In the genomic region with DNA sequence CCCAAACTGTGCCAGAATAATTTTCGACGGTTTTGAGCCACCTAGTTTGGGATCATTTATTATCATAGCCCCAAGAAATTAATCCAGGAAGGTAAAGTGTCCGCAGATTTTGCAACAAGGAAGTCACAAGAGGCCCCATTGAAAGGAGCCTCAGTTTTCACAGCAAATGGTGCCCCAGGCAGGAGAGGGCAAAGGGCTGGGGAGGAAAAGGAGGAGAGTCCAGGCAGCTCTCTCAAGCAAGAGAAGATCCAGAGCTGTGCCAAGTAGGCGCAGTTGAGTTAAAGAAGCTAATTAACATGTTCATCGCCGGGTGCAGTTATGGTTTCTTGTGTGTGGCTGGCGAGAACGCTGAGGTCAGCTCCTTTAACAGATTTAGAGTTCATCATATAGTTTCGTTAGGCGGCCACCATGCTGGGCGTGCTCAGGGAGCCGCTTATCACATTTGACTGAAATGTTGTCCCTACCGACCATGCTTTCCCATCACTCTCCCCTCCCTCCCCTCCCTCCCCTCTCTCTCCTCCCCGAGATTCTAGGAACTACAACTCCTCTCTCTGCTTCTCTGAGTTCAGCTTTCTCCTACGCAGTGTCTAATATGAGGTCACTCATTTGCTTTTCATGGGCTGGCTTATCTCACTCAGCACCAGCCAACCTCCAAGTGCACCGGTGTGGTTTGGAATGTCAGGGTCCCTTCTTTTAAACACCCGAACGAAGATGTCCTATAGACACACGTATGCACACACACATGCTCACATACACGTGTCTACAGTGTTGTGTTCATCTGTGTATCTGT, we compare ENCODE assay signal across 29 mouse cellular contexts. TPM values are rescaled to one million over a fixed set of nuclear protein-coding genes. Genes with fewer than 3 reads are reported as not detected.
DNase-seq lines count a peak whose midpoint lies in the region; ATAC-seq and TF ChIP-seq lines count a peak whose summit lies in the region.
"Had no signal": no experiment of that assay in that cellular context is flagged by ENCODE, and none has a peak within 500 bp of the region (broad histone marks: within the 10 kb centered on the region; RNA-seq: fewer than 3 reads in every experiment).

No protein-coding gene starts in this region.

- no peaks in the 10 kb centered on the region for H3K9me3 ChIP-seq in forebrain, postnatal 0 days (ENCODE audit: low read length)
- H3K9me3 ChIP-seq in forebrain, embryonic 15.5 days, result no peaks in the 10 kb centered on the region
- H3K9me3 ChIP-seq in heart, embryonic 14.5 days (ENCODE audit: control insufficient read depth, low read length), result no peaks in the 10 kb centered on the region
- H3K9me3 ChIP-seq in intestine, postnatal 0 days (ENCODE audit: control insufficient read depth), result no peaks in the 10 kb centered on the region
- H3K9me3 ChIP-seq in liver, embryonic 12.5 days (replicated peaks), result no peaks in the 10 kb centered on the region
- H3K9me3 ChIP-seq: embryonic facial prominence, embryonic 13.5 days; hindbrain, embryonic 13.5 days; midbrain, embryonic 15.5 days had no signal

- peak; percentile 4 for DNase-seq in forebrain, postnatal 0 days
- no peak for DNase-seq in heart, postnatal 36 days
- no peak for DNase-seq in testis, postnatal 14 days (ENCODE audit: low spot score)
- DNase-seq: adrenal gland, adult 8-10 months; cerebellum, adult 18-20 months; cerebellum, postnatal 14 days; kidney, adult 9 months; kidney, postnatal 14 days; liver, postnatal 0 days had no signal

- no peak overlapping the region for H3K9ac ChIP-seq in forebrain, postnatal 0 days
- no peak overlapping the region for H3K9ac ChIP-seq in forebrain, embryonic 15.5 days (replicated peaks)
- H3K9ac ChIP-seq in heart, embryonic 14.5 days (ENCODE audit: low read length), result no peak overlapping the region
- H3K9ac ChIP-seq in intestine, postnatal 0 days (ENCODE audit: low read depth, low read length), result no peak overlapping the region
- H3K9ac ChIP-seq in liver, embryonic 12.5 days, result no peak overlapping the region
- H3K9ac ChIP-seq: embryonic facial prominence, embryonic 13.5 days; hindbrain, embryonic 13.5 days; liver, postnatal 0 days; midbrain, embryonic 15.5 days had no signal

- no peak for TF ChIP-seq POLR2A in testis, adult 2 months (IDR thresholded peaks at IDR 0.05; ENCODE audit: control insufficient read depth, low read depth, low read length)

- ATAC-seq in forebrain, postnatal 0 days, result no peak
- ATAC-seq in forebrain, embryonic 15.5 days (replicated peaks), result no peak
- ATAC-seq in heart, embryonic 14.5 days (ENCODE audit: insufficient number of reproducible peaks, insufficient read depth, low FRiP score, low read depth), result 0 out of 2 replicates have a peak, but pooled peaks have one; percentile 49
- peak; percentile 73 for ATAC-seq in intestine, postnatal 0 days
- no peak for ATAC-seq in liver, embryonic 12.5 days
- ATAC-seq: inflammation-experienced regulatory T-cells, adult 6 months; liver, postnatal 0 days; lung, postnatal 0 days; midbrain, embryonic 15.5 days had no signal

- TF ChIP-seq CTCF in forebrain, postnatal 0 days (IDR thresholded peaks at IDR 0.05; ENCODE audit: low read depth), result no peak
- TF ChIP-seq CTCF in testis, adult 2 months (IDR thresholded peaks at IDR 0.05; ENCODE audit: control insufficient read depth, insufficient read depth, insufficient replicate concordance, low read depth, low read length), result no peak
- no peak for TF ChIP-seq CTCF in intestine, postnatal 0 days (IDR thresholded peaks at IDR 0.05; ENCODE audit: low read depth)

- intact Hi-C loops in heart, postnatal 36 days (cut with DNase I), result no loop called here

- H3K27me3 ChIP-seq in forebrain, postnatal 0 days (ENCODE audit: insufficient read depth, low read length), result no peaks in the 10 kb centered on the region
- H3K27me3 ChIP-seq in forebrain, embryonic 15.5 days, result no peaks in the 10 kb centered on the region
- no peaks in the 10 kb centered on the region for H3K27me3 ChIP-seq in heart, embryonic 14.5 days (ENCODE audit: control insufficient read depth, insufficient read depth, low read length)
- no peaks in the 10 kb centered on the region for H3K27me3 ChIP-seq in testis, adult 2 months (ENCODE audit: control insufficient read depth, insufficient read depth, low read length)
- H3K27me3 ChIP-seq in intestine, postnatal 0 days (replicated peaks; ENCODE audit: control insufficient read depth, insufficient read depth, low read length), result no peaks in the 10 kb centered on the region
- peaks cover 14% of the 10 kb centered on the region; the same call in 1 of the 2 replicates for H3K27me3 ChIP-seq in liver, embryonic 12.5 days (replicated peaks)
- H3K27me3 ChIP-seq: embryonic facial prominence, embryonic 13.5 days; hindbrain, embryonic 13.5 days; midbrain, embryonic 15.5 days had no signal

- no peak overlapping the region for H3K4me3 ChIP-seq in forebrain, postnatal 0 days (ENCODE audit: low read depth, low read length)
- H3K4me3 ChIP-seq in forebrain, embryonic 15.5 days, result no peak overlapping the region
- H3K4me3 ChIP-seq in heart, embryonic 14.5 days (ENCODE audit: control insufficient read depth in 1 of 2, insufficient read depth in 1 of 2, low read depth in 1 of 2, low read length in 2 of 2), result no peak overlapping the region
- no peak overlapping the region for H3K4me3 ChIP-seq in testis, adult 2 months (ENCODE audit: control insufficient read depth, low read depth, low read length)
- no peak overlapping the region for H3K4me3 ChIP-seq in intestine, postnatal 0 days (ENCODE audit: low read depth, low read length)
- no peak overlapping the region for H3K4me3 ChIP-seq in liver, embryonic 12.5 days
- H3K4me3 ChIP-seq: embryonic facial prominence, embryonic 13.5 days; hindbrain, embryonic 13.5 days; midbrain, embryonic 15.5 days had no signal

- H3K27ac ChIP-seq in forebrain, postnatal 0 days (ENCODE audit: low read depth, low read length), result no peak overlapping the region
- no peak overlapping the region for H3K27ac ChIP-seq in forebrain, embryonic 15.5 days (replicated peaks)
- peak overlapping the region in 1 of 2 experiments; percentile 37; a peak in 1 of 4 replicates for H3K27ac ChIP-seq in heart, embryonic 14.5 days (replicated peaks in 1 of 2; ENCODE audit: control insufficient read depth in 1 of 2, insufficient read depth in 1 of 2, low read depth in 2 of 2, low read length in 2 of 2)
- peak overlapping the region; percentile 33; the same call in 1 of the 2 replicates for H3K27ac ChIP-seq in testis, adult 2 months (ENCODE audit: control insufficient read depth, insufficient read depth, low read depth, low read length)
- no peak overlapping the region for H3K27ac ChIP-seq in intestine, postnatal 0 days (ENCODE audit: low read depth, low read length)
- no peak overlapping the region for H3K27ac ChIP-seq in liver, embryonic 12.5 days
- H3K27ac ChIP-seq: embryonic facial prominence, embryonic 13.5 days; hindbrain, embryonic 13.5 days; macrophage; midbrain, embryonic 15.5 days had no signal

- WGBS in forebrain, postnatal 0 days, result 63% methylated on average over 20 of the region's 20 CpGs
- 64% methylated on average over 20 of the region's 20 CpGs for WGBS in forebrain, embryonic 15.5 days
- WGBS in heart, embryonic 14.5 days, result 31% methylated on average over 20 of the region's 20 CpGs
- 52% methylated on average over 20 of the region's 20 CpGs for WGBS in intestine, postnatal 0 days
- 45% methylated on average over 20 of the region's 20 CpGs for WGBS in liver, embryonic 12.5 days (ENCODE audit: insufficient replicate concordance)

- H3K4me1 ChIP-seq in forebrain, postnatal 0 days (ENCODE audit: insufficient read depth), result 0 out of 2 replicates have a peak, but pooled peaks cover 4% of the 10 kb centered on the region
- peaks cover 10% of the 10 kb centered on the region for H3K4me1 ChIP-seq in forebrain, embryonic 15.5 days
- H3K4me1 ChIP-seq in heart, embryonic 14.5 days (ENCODE audit: control insufficient read depth in 2 of 2, insufficient read depth in 2 of 2, low read length in 2 of 2), result peaks cover 25 to 31% of the 10 kb centered on the region in 2 experiments
- H3K4me1 ChIP-seq in testis, adult 2 months (ENCODE audit: control insufficient read depth, insufficient read depth, low read length), result peaks cover 5% of the 10 kb centered on the region
- H3K4me1 ChIP-seq in intestine, postnatal 0 days (replicated peaks; ENCODE audit: control insufficient read depth, insufficient read depth, low read length), result no peaks in the 10 kb centered on the region
- peaks cover 18% of the 10 kb centered on the region for H3K4me1 ChIP-seq in liver, embryonic 12.5 days

- no peak overlapping the region for H3K4me2 ChIP-seq in forebrain, postnatal 0 days (ENCODE audit: low read depth)
- no peak overlapping the region for H3K4me2 ChIP-seq in forebrain, embryonic 15.5 days (replicated peaks)
- peak overlapping the region; percentile 35 for H3K4me2 ChIP-seq in heart, embryonic 14.5 days (ENCODE audit: low read length)
- H3K4me2 ChIP-seq in intestine, postnatal 0 days (replicated peaks; ENCODE audit: low read depth), result peak overlapping the region; percentile 37
- H3K4me2 ChIP-seq in liver, embryonic 12.5 days, result no peak overlapping the region
- H3K4me2 ChIP-seq: embryonic facial prominence, embryonic 13.5 days; hindbrain, embryonic 13.5 days; midbrain, embryonic 15.5 days had no signal

- H3K36me3 ChIP-seq in forebrain, postnatal 0 days (ENCODE audit: insufficient read depth), result no peaks in the 10 kb centered on the region
- H3K36me3 ChIP-seq in forebrain, embryonic 15.5 days, result no peaks in the 10 kb centered on the region
- H3K36me3 ChIP-seq in heart, embryonic 14.5 days (ENCODE audit: control insufficient read depth, insufficient read depth, low read length), result no peaks in the 10 kb centered on the region
- H3K36me3 ChIP-seq in testis, adult 2 months (ENCODE audit: control insufficient read depth, insufficient read depth, low read length), result no peaks in the 10 kb centered on the region
- no peaks in the 10 kb centered on the region for H3K36me3 ChIP-seq in intestine, postnatal 0 days (ENCODE audit: control insufficient read depth, insufficient read depth)
- no peaks in the 10 kb centered on the region for H3K36me3 ChIP-seq in liver, embryonic 12.5 days
- H3K36me3 ChIP-seq: embryonic facial prominence, embryonic 13.5 days; hindbrain, embryonic 13.5 days; midbrain, embryonic 15.5 days had no signal

RNA-seq across cellular contexts. Expression of gene Mrps6, which starts 35.4 kb away (rescaled TPM):
- 33.6 and 37.0 TPM in 2 replicates for total RNA-seq in forebrain, postnatal 0 days (2014; rRNA removed)
- polyA plus RNA-seq in forebrain, postnatal 0 days (2015; fragmentation: Nextera tagmentation; extraction: Ambion mirVana), result 143 and 157 TPM in 2 replicates
- polyA plus RNA-seq in forebrain, embryonic 15.5 days (2015; fragmentation: Nextera tagmentation; extraction: Ambion mirVana), result 142 and 153 TPM in 2 replicates
- 135 and 149 TPM in 2 replicates for polyA plus RNA-seq in heart, embryonic 14.5 days (2014; fragmentation: Nextera tagmentation; extraction: Ambion mirVana)
- 10 to 100 TPM; 56.9 to 63.0 TPM for total RNA-seq in heart, postnatal 36 days (2021)
- polyA plus RNA-seq in testis, adult 2 months (2012; rRNA removed), result 19.2 and 22.9 TPM in 2 replicates
- 71.4 and 76.6 TPM in 2 replicates for polyA plus RNA-seq in intestine, postnatal 0 days (2015; fragmentation: Nextera tagmentation; extraction: Ambion mirVana)
- polyA plus RNA-seq in liver, embryonic 12.5 days (2016; fragmentation: Nextera tagmentation; extraction: Ambion mirVana), result 49.3 and 54.7 TPM in 2 replicates

RNA-seq across cellular contexts. Expression of gene Gm49711, which starts 35.4 kb away (rescaled TPM):
- total RNA-seq in forebrain, postnatal 0 days (2014; rRNA removed), result 0.23 TPM in 1 of 2 replicates, not detected in the other
- 0.82 and 0.92 TPM in 2 replicates for polyA plus RNA-seq in forebrain, postnatal 0 days (2015; fragmentation: Nextera tagmentation; extraction: Ambion mirVana)
- polyA plus RNA-seq in forebrain, embryonic 15.5 days (2015; fragmentation: Nextera tagmentation; extraction: Ambion mirVana), result 0.42 and 0.57 TPM in 2 replicates
- polyA plus RNA-seq in heart, embryonic 14.5 days (2014; fragmentation: Nextera tagmentation; extraction: Ambion mirVana), result not detected in 2 replicates
- total RNA-seq in heart, postnatal 36 days (2021), result not detected
- not detected in 2 replicates for polyA plus RNA-seq in testis, adult 2 months (2012; rRNA removed)
- polyA plus RNA-seq in intestine, postnatal 0 days (2015; fragmentation: Nextera tagmentation; extraction: Ambion mirVana), result not detected in 2 replicates
- not detected in 2 replicates for polyA plus RNA-seq in liver, embryonic 12.5 days (2016; fragmentation: Nextera tagmentation; extraction: Ambion mirVana)
- total RNA-seq: adrenal gland, adult 8-10 months; gastrocnemius, adult 8-10 months; layer of hippocampus, adult 18-20 months; layer of hippocampus, postnatal 14 days; liver, adult 2 months; MEL had no signal
- polyA plus RNA-seq: inflammation-experienced regulatory T-cells, adult 6 months; limb, embryonic 11.5 days; liver, adult 2 months; liver, postnatal 0 days; macrophage; small intestine, adult 2 months; stomach, embryonic 16.5 days; thymus, postnatal 0 days had no signal

RNA-seq across cellular contexts. Expression of gene Slc5a3, which starts 35.4 kb away (rescaled TPM):
- total RNA-seq in forebrain, postnatal 0 days (2014; rRNA removed), result 17.3 and 25.4 TPM in 2 replicates
- polyA plus RNA-seq in forebrain, postnatal 0 days (2015; fragmentation: Nextera tagmentation; extraction: Ambion mirVana), result 3.8 and 8.1 TPM in 2 replicates
- polyA plus RNA-seq in forebrain, embryonic 15.5 days (2015; fragmentation: Nextera tagmentation; extraction: Ambion mirVana), result 10.8 and 12.4 TPM in 2 replicates
- polyA plus RNA-seq in heart, embryonic 14.5 days (2014; fragmentation: Nextera tagmentation; extraction: Ambion mirVana), result 5.7 and 6.1 TPM in 2 replicates
- total RNA-seq in heart, postnatal 36 days (2021), result 1 to 10 TPM; 5.6 to 5.8 TPM
- 2.1 and 3.9 TPM in 2 replicates for polyA plus RNA-seq in testis, adult 2 months (2012; rRNA removed)
- 1.1 TPM in 2 replicates for polyA plus RNA-seq in intestine, postnatal 0 days (2015; fragmentation: Nextera tagmentation; extraction: Ambion mirVana)
- 2.4 and 2.8 TPM in 2 replicates for polyA plus RNA-seq in liver, embryonic 12.5 days (2016; fragmentation: Nextera tagmentation; extraction: Ambion mirVana)

Comparison
In these comparisons a context has a peak if more than half of its experiments do, and no peak if none do; other contexts are left out.
1. ATAC-seq: peak in heart, embryonic 14.5 days (single experiment) and intestine, postnatal 0 days (single experiment); none in forebrain, postnatal 0 days (single experiment), forebrain, embryonic 15.5 days (single experiment) and liver, embryonic 12.5 days (single experiment).
2. H3K4me2 ChIP-seq: peak in heart, embryonic 14.5 days (single experiment) and intestine, postnatal 0 days (single experiment); none in forebrain, postnatal 0 days (single experiment), forebrain, embryonic 15.5 days (single experiment) and liver, embryonic 12.5 days (single experiment).